Mouse (Mus musculus) lung, embryonic 14.5 days (tissue): Measurements from ENCODE around the gene Sgtb. TPM values are rescaled to one million over a fixed set of nuclear protein-coding genes. Genes with fewer than 3 reads are reported as not detected.

Experiments
- ATAC-seq: fragments of 200-750 bp; cut with Nextera tagmentation; 2 replicates; pipeline ENCODE4 v1.8.0; 2017; ENCODE audit warnings: mild to moderate bottlenecking, moderate TSS enrichment, moderate library complexity; ENCODE audit not compliant: insufficient read depth
- DNase-seq: peaks from one replicate; pipeline ENCODE4 v3.0.0-alpha.2; 2015
- H3K27ac ChIP-seq: fragments of 300-500 bp; sonication (generic); 2 replicates; pipeline ENCODE4 v1.5.1; 2014; ENCODE audit warnings: low read depth, mild to moderate bottlenecking, moderate library complexity
- H3K27me3 ChIP-seq: fragments of 300-500 bp; sonication (generic); 2 replicates; pipeline ENCODE4 v1.6.1; 2014; ENCODE audit warnings: low read length, control low read depth; ENCODE audit not compliant: insufficient read depth
- H3K36me3 ChIP-seq: fragments of 300-500 bp; sonication (generic); 2 replicates; pipeline ENCODE4 v1.6.1; 2014; ENCODE audit warnings: control low read depth; ENCODE audit not compliant: insufficient read depth
- H3K4me1 ChIP-seq: fragments of 300-500 bp; sonication (generic); 2 replicates; pipeline ENCODE4 v1.6.1; 2014; ENCODE audit warnings: antibody characterized with exemption, control low read depth; ENCODE audit not compliant: insufficient read depth
- H3K4me2 ChIP-seq: fragments of 300-500 bp; sonication (generic); 2 replicates; pipeline ENCODE4 v1.6.1; 2014; ENCODE audit warnings: mild to moderate bottlenecking
- H3K4me3 ChIP-seq: fragments of 300-500 bp; sonication (generic); 2 replicates; pipeline ENCODE4 v1.5.1; 2014; ENCODE audit warnings: low read depth, low read length
- H3K9ac ChIP-seq: fragments of 300-500 bp; sonication (generic); 2 replicates; pipeline ENCODE4 v1.6.1; 2014
- H3K9me3 ChIP-seq: fragments of 300-500 bp; sonication (generic); 2 replicates; pipeline ENCODE4 v1.6.1; 2016; ENCODE audit warnings: low read depth, low read length, control low read depth
- CTCF ChIP-seq: IDR thresholded peaks from 2 replicates; pipeline ENCODE4 v1.5.1; 2016; ENCODE audit warnings: antibody characterized with exemption, low read depth
- WGBS: fragments of 180-500 bp; shearing (Covaris S2); extraction: QIAGEN DNeasy Blood & Tissue Kit; methylation state at CpG from one replicate; pipeline ENCODE4 v1.1.7; 2014; 5-methylcytosine and 5-hydroxymethylcytosine counted together
- polyA plus RNA-seq: library from polyadenylated mRNA; unstranded; fragments of >200 nt; fragmentation: Nextera tagmentation; extraction: Ambion mirVana; gene quantifications from 2 replicates; pipeline ENCODE4 v1.2.1, GENCODE M21; 2014

Gene Sgtb
- polyA plus RNA-seq, 1 experiment from 2014 or later = 5.5 TPM

DNA sequence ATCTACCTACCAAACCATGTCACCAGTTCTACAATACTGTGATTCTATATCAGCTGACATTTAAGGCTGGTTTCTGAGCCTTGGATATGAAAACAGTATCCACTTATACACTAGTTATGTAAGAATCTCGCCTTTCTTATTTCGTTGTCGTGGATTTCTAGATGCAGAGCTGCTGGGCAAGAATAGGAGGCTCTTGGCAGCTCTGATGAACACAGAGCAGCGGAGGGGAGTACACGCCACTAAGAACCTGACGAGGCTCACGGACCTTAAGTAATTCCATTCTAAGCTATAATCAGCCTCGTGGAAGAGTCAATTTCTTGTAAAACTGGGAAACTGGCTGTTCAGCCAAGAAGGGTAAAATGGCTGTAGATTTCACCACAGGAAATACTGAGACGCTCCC is 37.2 kb upstream of the Sgtb start:
- Histone ChIP-seq H3K9me3 (no peaks in the 10 kb centered on the region), H3K4me1 (no peaks in the 10 kb centered on the region), H3K36me3 (peaks cover 15% of the 10 kb centered on the region; the same call in 1 of the 2 replicates), H3K27ac (no peak overlapping the region), H3K4me2 (no peak overlapping the region), H3K4me3 (no peak overlapping the region), H3K9ac (no peak overlapping the region), H3K27me3 (no peaks in the 10 kb centered on the region)
- TF ChIP-seq CTCF = no peak
- DNase-seq = no peak
- no peak for ATAC-seq
- 93% methylated on average over 9 of the region's 9 CpGs for WGBS

DNA sequence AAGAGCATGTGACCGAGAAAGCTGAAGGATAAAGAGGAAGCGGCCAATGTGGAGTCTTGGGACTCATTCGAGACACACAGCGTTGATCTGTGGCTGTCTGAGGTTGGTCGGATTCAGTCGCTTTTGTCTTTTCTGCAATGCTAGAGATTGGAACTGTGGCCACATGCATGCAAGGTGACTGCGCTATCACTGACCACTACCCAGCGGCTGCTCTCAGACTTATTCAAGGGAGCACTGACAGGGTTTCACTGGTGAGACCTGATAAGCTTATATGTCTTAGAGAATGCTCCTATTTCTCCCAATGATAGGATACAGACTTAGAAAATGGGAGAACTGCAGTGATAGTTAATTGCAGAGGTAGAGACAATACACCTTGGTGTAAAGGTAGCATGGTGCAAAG is 35.3 kb upstream of the Sgtb start:
- ATAC-seq = no peak; the same call in 1 of the 2 replicates
- no peaks in the 10 kb centered on the region for H3K4me1 ChIP-seq

GRCm38 (mm10) chr13:104074731-104075130 is 34.8 kb upstream of the Sgtb start:
- Histone ChIP-seq H3K9me3 (no peaks in the 10 kb centered on the region), H3K4me3 (no peak overlapping the region), H3K27me3 (no peaks in the 10 kb centered on the region), H3K9ac (no peak overlapping the region), H3K4me2 (no peak overlapping the region), H3K27ac (peak overlapping the region; percentile 60; the same call in 1 of the 2 replicates), H3K4me1 (no peaks in the 10 kb centered on the region), H3K36me3 (0 out of 2 replicates have a peak, but pooled peaks cover 9% of the 10 kb centered on the region)
- DNase-seq (peak; percentile 78), ATAC-seq (peak; percentile 85)
- no peak for TF ChIP-seq CTCF
- 50% methylated on average over 10 of the region's 10 CpGs for WGBS

More for the DNA sequence above, 35.3 kb upstream of the Sgtb start:
- Histone ChIP-seq H3K27ac (no peak overlapping the region), H3K9ac (no peak overlapping the region), H3K36me3 (0 out of 2 replicates have a peak, but pooled peaks cover 9% of the 10 kb centered on the region), H3K4me3 (no peak overlapping the region), H3K27me3 (no peaks in the 10 kb centered on the region), H3K9me3 (no peaks in the 10 kb centered on the region), H3K4me2 (no peak overlapping the region)
- TF ChIP-seq CTCF = no peak
- 94% methylated on average over 8 of the region's 8 CpGs for WGBS
- DNase-seq = no peak

DNA sequence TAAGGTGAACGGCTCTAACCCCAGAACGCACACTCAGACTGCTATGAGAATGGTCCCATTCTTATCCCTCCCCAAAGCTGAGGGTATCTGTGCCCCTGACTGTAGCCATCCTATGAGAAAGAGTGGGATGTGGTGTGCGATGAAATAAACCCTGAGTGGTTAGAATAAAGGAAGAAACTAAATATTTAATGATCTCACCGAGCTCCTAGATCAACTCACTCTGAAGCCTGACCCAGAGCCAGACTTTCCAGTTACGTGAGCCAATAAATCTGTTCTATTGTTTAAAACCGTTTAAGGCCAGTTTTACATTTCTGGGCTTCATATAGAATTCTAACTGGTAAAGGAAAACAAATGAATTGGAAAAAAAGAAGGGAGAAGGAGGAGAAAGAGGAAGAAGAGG is 32.5 kb upstream of the Sgtb start:
- no peak for ATAC-seq
- no peak for TF ChIP-seq CTCF
- no peaks in the 10 kb centered on the region for H3K27me3 ChIP-seq

DNA sequence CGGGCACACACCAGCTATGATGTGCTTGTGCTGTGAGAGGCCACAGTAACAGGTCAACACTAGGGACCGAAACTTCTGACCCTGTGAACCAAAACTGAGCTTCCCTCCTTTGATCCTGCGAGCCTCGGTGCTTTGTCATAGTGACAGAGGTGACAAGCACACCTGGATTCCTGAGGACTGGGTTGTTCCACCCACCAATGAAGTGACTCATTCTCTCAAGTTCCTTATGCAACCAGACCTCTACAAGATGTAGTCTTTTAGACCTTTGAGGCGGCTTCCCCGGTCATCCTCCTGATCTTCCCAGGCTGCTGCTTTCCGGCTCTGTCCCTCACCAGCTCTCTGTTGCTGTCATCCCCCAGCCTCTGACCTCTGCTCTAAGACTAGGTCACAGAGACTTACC is 27.0 kb upstream of the Sgtb start:
- whole genome bisulfite sequencing = 59% methylated on average over 7 of the region's 7 CpGs
- Histone ChIP-seq H3K9ac (no peak overlapping the region), H3K4me2 (no peak overlapping the region), H3K36me3 (no peaks in the 10 kb centered on the region), H3K4me1 (no peaks in the 10 kb centered on the region), H3K27ac (no peak overlapping the region), H3K4me3 (no peak overlapping the region), H3K9me3 (no peaks in the 10 kb centered on the region), H3K27me3 (no peaks in the 10 kb centered on the region)
- TF ChIP-seq CTCF = no peak
- DNase-seq (no peak), ATAC-seq (no peak)

More for the DNA sequence above, 32.5 kb upstream of the Sgtb start:
- WGBS = 68% methylated on average over 6 of the region's 6 CpGs
- Histone ChIP-seq H3K4me3 (no peak overlapping the region), H3K4me1 (no peaks in the 10 kb centered on the region), H3K4me2 (no peak overlapping the region), H3K27ac (no peak overlapping the region), H3K9me3 (no peaks in the 10 kb centered on the region), H3K9ac (no peak overlapping the region), H3K36me3 (0 out of 2 replicates have a peak, but pooled peaks cover 4% of the 10 kb centered on the region)
- DNase-seq = peak; percentile 11

GRCm38 (mm10) chr13:104084600-104084999 is 24.9 kb upstream of the Sgtb start:
- no peaks in the 10 kb centered on the region for H3K36me3 ChIP-seq
- H3K4me2 ChIP-seq = no peak overlapping the region
- no peak overlapping the region for H3K9ac ChIP-seq
- no peak for DNase-seq
- no peaks in the 10 kb centered on the region for H3K9me3 ChIP-seq
- no peak for ATAC-seq
- no peak for TF ChIP-seq CTCF
- H3K27ac ChIP-seq = no peak overlapping the region
- no peaks in the 10 kb centered on the region for H3K4me1 ChIP-seq
- WGBS = 62% methylated on average over 2 of the region's 2 CpGs
- H3K4me3 ChIP-seq = no peak overlapping the region
- no peaks in the 10 kb centered on the region for H3K27me3 ChIP-seq

DNA sequence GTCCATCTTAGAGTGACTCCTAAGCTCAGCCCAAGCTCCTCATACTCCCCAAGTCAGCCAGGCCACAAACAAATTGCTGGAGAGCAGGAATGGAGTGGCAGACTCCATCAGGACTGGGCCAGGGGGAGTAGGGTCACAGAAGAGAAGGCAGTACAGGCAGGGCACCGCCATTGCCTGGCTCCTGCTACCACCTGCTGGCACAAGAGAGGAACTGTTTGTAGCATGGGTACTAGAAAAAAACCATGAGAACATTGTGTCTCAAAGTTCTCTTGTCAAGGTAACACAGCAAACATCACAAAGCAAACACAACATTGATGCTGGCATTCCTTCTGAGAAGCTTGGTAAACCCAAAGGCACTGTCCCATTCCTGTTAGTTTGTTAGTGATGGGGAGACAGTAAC is 20.2 kb upstream of the Sgtb start:
- Histone ChIP-seq H3K4me2 (no peak overlapping the region), H3K4me3 (no peak overlapping the region), H3K4me1 (no peaks in the 10 kb centered on the region), H3K9ac (no peak overlapping the region), H3K36me3 (0 out of 2 replicates have a peak, but pooled peaks cover 2% of the 10 kb centered on the region), H3K27ac (no peak overlapping the region), H3K27me3 (no peaks in the 10 kb centered on the region), H3K9me3 (no peaks in the 10 kb centered on the region)
- peak; percentile 71 for DNase-seq
- peak; percentile 94 for TF ChIP-seq CTCF
- peak; percentile 85; the same call in 1 of the 2 replicates for ATAC-seq
- 24% methylated on average over 1 of the region's 1 CpGs for WGBS
